Mouse (Mus musculus) heart, adult 2 months (tissue): ENCODE measurements around the gene Caskin2.

Experiments
- CTCF ChIP-seq: fragments of 200-600 bp; IDR thresholded peaks from 2 replicates; pipeline ENCODE4 v1.8.1; 2022; ENCODE audit warnings: antibody characterized with exemption, mild to moderate bottlenecking, moderate library complexity
- POLR2A ChIP-seq: fragments of 200-500 bp; IDR thresholded peaks from 2 replicates; pipeline ENCODE4 v1.6.1; 2011; ENCODE audit warnings: mild to moderate bottlenecking, low read depth, low read length, control low read depth; ENCODE audit not compliant: insufficient read depth

DNA sequence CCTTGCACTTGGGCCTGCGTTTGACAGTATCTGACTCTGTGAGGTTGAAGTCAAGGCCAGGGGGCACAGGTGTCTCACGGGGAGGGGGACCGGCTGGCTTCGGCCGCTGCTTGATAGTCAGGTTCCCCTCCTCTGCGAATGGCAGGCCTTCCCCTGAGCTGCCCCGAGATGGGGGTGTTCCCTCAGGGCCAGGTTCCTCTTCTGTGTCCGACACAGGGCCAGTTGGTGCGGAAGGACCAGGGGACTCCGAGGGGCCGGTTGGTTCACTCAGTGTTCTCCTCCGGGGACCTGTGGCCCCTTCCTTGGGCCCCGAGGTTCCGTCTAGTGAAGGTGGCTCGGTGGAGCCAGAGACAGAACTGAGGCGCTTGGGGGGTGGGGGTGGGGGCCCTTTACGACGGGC, 12.5 kb downstream of the Caskin2 start:
- TF ChIP-seq CTCF (no peak), POLR2A (no peak)
